ENCODE assay signal across 28 mouse cellular contexts in the genomic region with DNA sequence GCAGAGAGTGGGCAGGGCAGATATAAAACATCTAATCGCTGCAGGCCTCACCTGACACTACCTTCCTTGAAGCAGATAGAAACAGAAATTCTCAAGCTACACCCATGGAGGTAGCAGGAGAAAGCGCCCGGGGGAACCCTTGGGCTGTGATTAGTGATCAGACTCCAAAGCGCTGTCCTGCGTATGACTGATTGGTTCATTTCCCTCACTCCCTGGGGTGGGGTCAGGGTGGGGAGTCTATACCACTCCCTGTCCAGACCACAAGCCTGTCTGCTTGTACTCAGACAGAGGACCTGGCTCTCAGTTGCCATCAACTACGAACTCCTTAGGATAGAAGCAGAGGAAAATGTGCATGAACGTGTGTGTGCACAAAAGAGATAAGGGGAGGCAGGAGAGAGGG.
DNase-seq lines count a peak whose midpoint lies in the region; ATAC-seq lines count a peak whose summit lies in the region.
"Had no signal": no experiment of that assay in that cellular context is flagged by ENCODE, and none has a peak within 500 bp of the region (broad histone marks: within the 10 kb centered on the region; RNA-seq: fewer than 3 reads in every experiment).

No protein-coding gene starts in this region.

- H3K27ac ChIP-seq in forebrain, embryonic 11.5 days (ENCODE audit: low read depth, low read length), result no peak overlapping the region
- no peak overlapping the region for H3K27ac ChIP-seq in forebrain, embryonic 12.5 days
- no peak overlapping the region for H3K27ac ChIP-seq in heart, embryonic 15.5 days
- H3K27ac ChIP-seq in liver, embryonic 13.5 days, result no peak overlapping the region
- H3K27ac ChIP-seq in hindbrain, embryonic 14.5 days, result no peak overlapping the region
- H3K27ac ChIP-seq: embryonic facial prominence, embryonic 12.5 days; gastrocnemius, adult 2 months; heart, adult 2 months; hindbrain, embryonic 12.5 days had no signal

- H3K4me3 ChIP-seq in forebrain, embryonic 11.5 days (ENCODE audit: low read depth, low read length), result no peak overlapping the region
- no peak overlapping the region for H3K4me3 ChIP-seq in forebrain, embryonic 12.5 days (replicated peaks)
- no peak overlapping the region for H3K4me3 ChIP-seq in heart, embryonic 15.5 days
- H3K4me3 ChIP-seq in liver, embryonic 13.5 days (replicated peaks), result no peak overlapping the region
- H3K4me3 ChIP-seq in hindbrain, embryonic 14.5 days (replicated peaks; ENCODE audit: low read length), result no peak overlapping the region
- H3K4me3 ChIP-seq: embryonic facial prominence, embryonic 12.5 days; erythroblast, embryonic 14.5 days; gastrocnemius, adult 2 months; heart, adult 2 months; hindbrain, embryonic 12.5 days had no signal

- no peaks in the 10 kb centered on the region for H3K27me3 ChIP-seq in forebrain, embryonic 11.5 days (ENCODE audit: control insufficient read depth, insufficient read depth, low read length)
- no peaks in the 10 kb centered on the region for H3K27me3 ChIP-seq in forebrain, embryonic 12.5 days
- H3K27me3 ChIP-seq in heart, embryonic 15.5 days, result no peaks in the 10 kb centered on the region
- H3K27me3 ChIP-seq in liver, embryonic 13.5 days, result no peaks in the 10 kb centered on the region
- H3K27me3 ChIP-seq in hindbrain, embryonic 14.5 days (ENCODE audit: control insufficient read depth, insufficient read depth, low read length), result no peaks in the 10 kb centered on the region
- H3K27me3 ChIP-seq: CH12.LX; embryonic facial prominence, embryonic 12.5 days; hindbrain, embryonic 12.5 days; Patski had no signal

- WGBS in forebrain, embryonic 11.5 days, result 71% methylated on average over 7 of the region's 7 CpGs
- WGBS in forebrain, embryonic 12.5 days, result 86% methylated on average over 7 of the region's 7 CpGs
- WGBS in heart, embryonic 15.5 days, result 63% methylated on average over 7 of the region's 7 CpGs
- WGBS in liver, embryonic 13.5 days (ENCODE audit: insufficient replicate concordance), result 45% methylated on average over 7 of the region's 7 CpGs
- WGBS in hindbrain, embryonic 14.5 days, result 87% methylated on average over 7 of the region's 7 CpGs

- no peak overlapping the region for H3K9ac ChIP-seq in forebrain, embryonic 11.5 days (ENCODE audit: low read length)
- no peak overlapping the region for H3K9ac ChIP-seq in forebrain, embryonic 12.5 days
- no peak overlapping the region for H3K9ac ChIP-seq in heart, embryonic 15.5 days
- H3K9ac ChIP-seq in liver, embryonic 13.5 days, result no peak overlapping the region
- H3K9ac ChIP-seq in hindbrain, embryonic 14.5 days, result no peak overlapping the region
- H3K9ac ChIP-seq: embryonic facial prominence, embryonic 12.5 days; forebrain, postnatal 0 days; hindbrain, embryonic 12.5 days had no signal

- H3K4me2 ChIP-seq in forebrain, embryonic 11.5 days (ENCODE audit: low read depth, low read length, severe bottlenecking), result no peak overlapping the region
- H3K4me2 ChIP-seq in forebrain, embryonic 12.5 days, result no peak overlapping the region
- no peak overlapping the region for H3K4me2 ChIP-seq in heart, embryonic 15.5 days
- H3K4me2 ChIP-seq in liver, embryonic 13.5 days, result no peak overlapping the region
- no peak overlapping the region for H3K4me2 ChIP-seq in hindbrain, embryonic 14.5 days (replicated peaks)
- H3K4me2 ChIP-seq: embryonic facial prominence, embryonic 12.5 days; heart, embryonic 11.5 days; hindbrain, embryonic 12.5 days had no signal

- no peaks in the 10 kb centered on the region for H3K36me3 ChIP-seq in forebrain, embryonic 11.5 days (ENCODE audit: control insufficient read depth, insufficient read depth, low read length)
- no peaks in the 10 kb centered on the region for H3K36me3 ChIP-seq in forebrain, embryonic 12.5 days (replicated peaks)
- no peaks in the 10 kb centered on the region for H3K36me3 ChIP-seq in heart, embryonic 15.5 days
- H3K36me3 ChIP-seq in liver, embryonic 13.5 days, result no peaks in the 10 kb centered on the region
- H3K36me3 ChIP-seq in hindbrain, embryonic 14.5 days (replicated peaks; ENCODE audit: control insufficient read depth, insufficient read depth), result no peaks in the 10 kb centered on the region
- H3K36me3 ChIP-seq: embryonic facial prominence, embryonic 12.5 days; G1E; hindbrain, embryonic 12.5 days had no signal

- ATAC-seq in forebrain, embryonic 11.5 days (replicated peaks; ENCODE audit: low FRiP score), result no peak
- ATAC-seq in forebrain, embryonic 12.5 days (ENCODE audit: low FRiP score), result no peak
- peak; percentile 14; the same call in 1 of the 2 replicates for ATAC-seq in heart, embryonic 15.5 days (replicated peaks; ENCODE audit: insufficient number of reproducible peaks, insufficient read depth, low FRiP score, low read depth)
- peak; percentile 63 for ATAC-seq in liver, embryonic 13.5 days (ENCODE audit: low read depth)
- ATAC-seq in hindbrain, embryonic 14.5 days (ENCODE audit: low FRiP score), result no peak
- ATAC-seq: forebrain, embryonic 14.5 days; forebrain, postnatal 0 days; hindbrain, embryonic 16.5 days; Patski had no signal

- DNase-seq in forebrain, embryonic 11.5 days (ENCODE audit: low spot score), result peak; percentile 21
- DNase-seq in heart, adult 9 months (ENCODE audit: low spot score in 2 of 2), result no peak
- no peak for DNase-seq in liver, embryonic 13.5 days
- DNase-seq in liver, result no peak
- DNase-seq in hindbrain, embryonic 14.5 days (ENCODE audit: low spot score), result no peak
- DNase-seq: adrenal gland, postnatal 10 days; adrenal gland, postnatal 36 days; B cell, adult 2 months; cerebellum, adult 18-20 months; cerebellum, adult 9-10 months; cerebellum, postnatal 14 days; forebrain, postnatal 0 days; gastrocnemius, adult 2 months; gastrocnemius, postnatal 14 days; heart, adult 2 months; heart, postnatal 14 days; kidney, adult 11 months had no signal

- H3K9me3 ChIP-seq in forebrain, embryonic 11.5 days (ENCODE audit: control insufficient read depth, low read length), result no peaks in the 10 kb centered on the region
- H3K9me3 ChIP-seq in forebrain, embryonic 12.5 days, result no peaks in the 10 kb centered on the region
- H3K9me3 ChIP-seq in heart, embryonic 15.5 days (replicated peaks), result no peaks in the 10 kb centered on the region
- no peaks in the 10 kb centered on the region for H3K9me3 ChIP-seq in liver, embryonic 13.5 days (replicated peaks)
- H3K9me3 ChIP-seq in hindbrain, embryonic 14.5 days (ENCODE audit: control insufficient read depth, low read length), result no peaks in the 10 kb centered on the region
- H3K9me3 ChIP-seq: embryonic facial prominence, embryonic 12.5 days; hindbrain, embryonic 12.5 days had no signal

- no peaks in the 10 kb centered on the region for H3K4me1 ChIP-seq in forebrain, embryonic 11.5 days (replicated peaks; ENCODE audit: control insufficient read depth, insufficient read depth, low read length)
- H3K4me1 ChIP-seq in forebrain, embryonic 12.5 days, result no peaks in the 10 kb centered on the region
- H3K4me1 ChIP-seq in heart, embryonic 15.5 days (replicated peaks), result no peaks in the 10 kb centered on the region
- no peaks in the 10 kb centered on the region for H3K4me1 ChIP-seq in liver, embryonic 13.5 days (replicated peaks)
- no peaks in the 10 kb centered on the region for H3K4me1 ChIP-seq in hindbrain, embryonic 14.5 days (replicated peaks; ENCODE audit: control insufficient read depth, insufficient read depth, low read length)
- H3K4me1 ChIP-seq: embryonic facial prominence, embryonic 12.5 days; hindbrain, embryonic 12.5 days had no signal

Comparison
In these comparisons a context has a peak if more than half of its experiments do, and no peak if none do; other contexts are left out.
1. ATAC-seq: peak in heart, embryonic 15.5 days (single experiment) and liver, embryonic 13.5 days (single experiment); none in forebrain, embryonic 11.5 days (single experiment), forebrain, embryonic 12.5 days (single experiment) and hindbrain, embryonic 14.5 days (single experiment).